Mouse (Mus musculus): ENCODE results near the gene Nav2. TPM values are rescaled to one million over a fixed set of nuclear protein-coding genes. Genes with fewer than 3 reads are reported as not detected.
A peak's percentile ranks its signal among the peaks of the same experiment; 100 is the strongest.

Gene Nav2
- polyA plus RNA-seq, 1 experiment: 28.3 TPM

DNA sequence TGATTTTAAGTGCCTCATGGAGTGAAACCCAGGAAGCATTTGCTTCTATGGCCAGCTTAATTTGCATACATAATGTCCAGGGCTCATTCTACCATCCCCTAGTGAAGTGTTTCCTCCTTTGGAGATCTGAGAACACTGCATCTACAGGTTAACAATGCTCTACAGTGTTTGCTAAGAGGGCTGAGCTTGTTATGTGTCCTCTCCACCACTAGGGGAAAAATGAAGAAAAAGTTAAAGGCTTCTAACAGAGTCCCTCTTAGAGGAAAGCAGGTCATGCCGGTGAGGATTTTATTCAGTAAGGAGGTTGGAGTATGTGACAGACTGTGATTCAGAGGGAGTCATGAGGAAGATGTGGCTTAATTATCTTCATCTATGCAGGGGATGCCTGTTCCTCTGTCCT lies 103.5 kb downstream of the Nav2 start:
- TF ChIP-seq POLR2A (IDR thresholded peaks at IDR 0.05; ENCODE audit: borderline replicate concordance, extremely low read depth, insufficient read depth, insufficient read length, poor library complexity, severe bottlenecking) (no peak), CTCF (IDR thresholded peaks at IDR 0.05; ENCODE audit: borderline replicate concordance, extremely low read depth, insufficient read depth, insufficient read length) (no peak; the same call in 1 of the 2 replicates)
- no peak for DNase-seq (ENCODE audit: low read depth)

DNA sequence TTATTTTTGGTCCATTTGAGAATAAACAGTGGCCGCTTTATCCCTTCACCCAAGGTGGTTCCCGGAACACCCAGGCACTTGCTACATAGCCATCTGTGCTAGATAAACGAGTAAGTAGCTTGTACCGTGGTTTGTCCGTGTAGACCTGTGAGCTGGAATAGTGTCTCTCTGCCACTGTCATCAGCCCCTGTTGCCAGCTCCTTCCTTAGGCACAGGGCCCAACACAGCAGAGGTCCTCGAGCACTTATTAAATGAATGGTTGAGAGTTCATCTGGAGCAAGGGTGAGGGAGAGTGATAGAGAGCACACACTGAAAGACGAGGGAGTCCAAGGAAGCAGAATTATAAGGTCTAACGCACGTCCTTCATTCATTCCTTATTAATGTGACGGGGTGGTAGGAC lies 106.0 kb downstream of the Nav2 start:
- no peak for DNase-seq (ENCODE audit: low read depth)

DNA sequence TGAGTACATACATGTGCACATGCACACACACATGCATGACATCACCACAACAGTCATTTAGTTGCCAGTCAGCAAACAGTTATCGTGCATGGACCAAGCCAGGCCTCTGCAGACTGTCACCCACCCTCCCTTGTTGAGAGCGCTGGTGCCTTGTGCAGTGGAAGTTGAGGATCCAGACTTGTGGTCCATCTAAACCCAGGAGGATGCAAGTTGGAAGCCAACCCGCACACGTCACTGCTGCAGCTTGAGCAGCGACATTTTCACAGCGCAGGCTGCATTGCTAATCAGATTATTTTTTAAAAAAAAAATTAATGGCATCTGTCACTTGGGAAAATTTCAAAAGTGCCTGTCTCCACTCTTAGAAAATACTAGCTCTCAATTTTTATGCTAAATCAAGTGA lies 106.8 kb downstream of the Nav2 start:
- DNase-seq (ENCODE audit: low read depth): peak; percentile 47
- TF ChIP-seq POLR2A (IDR thresholded peaks at IDR 0.05; ENCODE audit: borderline replicate concordance, extremely low read depth, insufficient read depth, insufficient read length, poor library complexity, severe bottlenecking) (no peak), CTCF (IDR thresholded peaks at IDR 0.05; ENCODE audit: borderline replicate concordance, extremely low read depth, insufficient read depth, insufficient read length) (no peak)

More for the DNA sequence above, 106.0 kb downstream of the Nav2 start:
- TF ChIP-seq CTCF (IDR thresholded peaks at IDR 0.05; ENCODE audit: borderline replicate concordance, extremely low read depth, insufficient read depth, insufficient read length) (no peak), POLR2A (IDR thresholded peaks at IDR 0.05; ENCODE audit: borderline replicate concordance, extremely low read depth, insufficient read depth, insufficient read length, poor library complexity, severe bottlenecking) (no peak)

DNA sequence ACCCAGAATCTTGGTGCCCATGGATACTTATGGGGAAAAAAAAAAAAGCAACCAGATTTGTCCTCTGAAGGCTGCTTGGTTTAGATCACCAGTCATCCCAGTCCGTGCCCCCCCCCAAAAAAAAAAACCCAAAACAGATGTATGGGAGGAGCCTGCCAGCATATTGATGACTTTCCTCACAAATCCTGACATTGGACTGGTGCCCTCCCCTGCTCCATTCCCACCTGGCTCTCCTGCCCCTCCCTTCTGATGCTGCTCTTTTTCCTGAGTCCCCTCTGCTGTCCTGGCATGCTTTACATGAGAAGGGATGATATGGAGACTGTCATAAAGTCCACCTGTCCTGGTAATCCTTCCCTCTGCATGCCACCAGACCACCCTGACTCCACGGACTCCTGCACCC lies 107.6 kb downstream of the Nav2 start:
- TF ChIP-seq POLR2A (IDR thresholded peaks at IDR 0.05; ENCODE audit: borderline replicate concordance, extremely low read depth, insufficient read depth, insufficient read length, poor library complexity, severe bottlenecking) (no peak), CTCF (IDR thresholded peaks at IDR 0.05; ENCODE audit: borderline replicate concordance, extremely low read depth, insufficient read depth, insufficient read length) (no peak)
- DNase-seq (ENCODE audit: low read depth): peak; percentile 48

DNA sequence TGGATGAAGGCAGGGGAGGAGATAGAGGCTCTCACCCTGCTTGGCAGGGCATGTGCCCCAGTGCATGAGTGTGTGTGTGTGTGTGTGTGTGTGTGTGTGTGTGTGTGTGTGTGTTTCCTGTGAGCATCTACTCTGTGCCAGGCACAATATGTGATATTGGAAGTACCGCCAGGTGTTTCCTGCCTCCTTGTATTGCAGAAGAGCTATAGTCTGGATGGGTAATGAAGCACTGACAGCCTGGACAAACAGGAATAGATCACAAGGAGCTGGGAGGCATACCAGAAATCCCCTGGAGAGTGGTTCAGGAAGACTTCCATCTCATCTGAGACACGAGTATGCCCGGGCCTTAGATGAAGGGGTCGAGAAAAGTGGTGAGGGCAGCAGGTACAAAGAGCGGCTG lies 109.3 kb downstream of the Nav2 start:
- no peak for DNase-seq (ENCODE audit: low read depth)
- no peak for TF ChIP-seq POLR2A (IDR thresholded peaks at IDR 0.05; ENCODE audit: borderline replicate concordance, extremely low read depth, insufficient read depth, insufficient read length, poor library complexity, severe bottlenecking)
- TF ChIP-seq CTCF (IDR thresholded peaks at IDR 0.05; ENCODE audit: borderline replicate concordance, extremely low read depth, insufficient read depth, insufficient read length): no peak

DNA sequence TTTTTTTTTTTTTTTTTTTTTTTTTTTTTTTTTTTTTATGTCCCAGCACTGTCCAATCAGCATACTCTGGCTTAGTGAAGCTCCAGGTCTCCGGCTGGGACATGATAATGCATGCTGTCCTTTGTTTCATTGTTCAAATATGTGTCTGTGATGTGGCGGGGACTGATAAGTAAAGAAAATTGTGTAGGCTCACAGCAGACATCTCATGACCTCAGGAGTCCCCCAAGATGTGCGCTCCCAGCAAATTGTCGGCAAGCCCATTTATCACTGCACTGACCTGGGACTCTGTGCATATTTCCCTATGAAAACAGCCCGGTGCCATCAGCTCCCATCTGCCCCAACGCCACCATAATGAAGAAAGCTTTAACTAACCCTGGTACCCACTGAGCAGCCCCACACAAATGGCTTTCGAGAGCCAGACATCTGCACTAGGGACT lies 110.0 kb downstream of the Nav2 start:
- TF ChIP-seq CTCF (IDR thresholded peaks at IDR 0.05; ENCODE audit: borderline replicate concordance, extremely low read depth, insufficient read depth, insufficient read length): no peak
- no peak for TF ChIP-seq POLR2A (IDR thresholded peaks at IDR 0.05; ENCODE audit: borderline replicate concordance, extremely low read depth, insufficient read depth, insufficient read length, poor library complexity, severe bottlenecking)
- DNase-seq (ENCODE audit: low read depth): peak; percentile 67

DNA sequence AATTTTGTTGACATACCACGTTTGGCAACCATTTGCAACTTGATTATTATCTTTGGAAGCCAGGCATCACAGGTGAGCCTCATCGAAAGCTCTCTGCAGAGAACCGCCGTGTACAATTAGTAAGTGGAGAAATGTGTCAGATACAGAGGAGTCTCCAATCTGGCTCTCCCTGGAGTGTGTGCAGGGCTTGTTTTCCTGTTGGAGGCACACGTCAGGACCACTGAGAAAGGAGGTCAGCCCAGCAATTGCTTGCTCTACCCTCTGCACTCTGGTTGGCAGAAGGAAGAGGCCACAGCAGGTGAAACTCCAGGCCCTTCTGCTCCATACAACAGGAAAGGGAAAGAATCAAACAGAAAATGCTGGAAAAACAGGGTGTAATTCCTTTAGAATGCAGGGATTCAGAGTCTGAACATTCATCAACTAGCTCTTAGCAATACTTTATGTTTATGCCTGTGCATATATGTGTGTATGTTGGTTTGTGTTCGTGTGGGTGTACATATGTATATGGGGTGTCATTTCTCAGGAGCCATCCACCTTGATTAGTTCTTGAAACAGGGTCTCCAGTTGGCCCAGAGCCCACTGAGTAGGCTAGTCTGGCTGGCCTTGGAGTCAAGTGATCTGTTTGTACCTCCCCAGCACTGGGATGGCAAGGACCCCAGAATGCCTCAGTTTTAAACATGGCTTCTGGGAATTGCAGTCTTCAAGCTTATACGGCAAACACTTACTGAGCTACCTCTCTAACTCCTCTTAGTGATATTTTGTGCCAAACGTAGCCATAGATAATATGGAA lies 116.7 kb downstream of the Nav2 start:
- no peak for DNase-seq (ENCODE audit: low read depth)
- TF ChIP-seq CTCF (IDR thresholded peaks at IDR 0.05; ENCODE audit: borderline replicate concordance, extremely low read depth, insufficient read depth, insufficient read length) (no peak), POLR2A (IDR thresholded peaks at IDR 0.05; ENCODE audit: borderline replicate concordance, extremely low read depth, insufficient read depth, insufficient read length, poor library complexity, severe bottlenecking) (no peak)

DNA sequence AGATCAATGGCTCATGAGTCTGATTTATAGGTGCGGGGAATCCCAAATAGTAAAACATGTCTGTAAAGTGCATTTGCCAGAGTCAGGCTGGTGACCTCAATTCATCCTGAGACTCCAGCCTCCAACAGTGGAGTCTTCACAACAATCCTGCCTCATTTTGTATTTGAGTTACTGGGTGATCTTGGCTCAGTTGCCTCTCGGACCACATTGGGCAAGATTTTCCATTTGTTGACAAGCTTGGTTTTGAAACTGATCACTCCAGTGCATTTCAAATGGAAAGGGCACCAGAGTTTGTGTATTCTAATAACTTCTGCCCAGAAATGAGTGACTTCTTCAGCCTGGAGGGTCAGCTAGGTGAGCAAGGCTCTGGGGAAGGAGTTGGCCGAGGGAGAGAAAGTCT lies 117.5 kb downstream of the Nav2 start:
- TF ChIP-seq POLR2A (IDR thresholded peaks at IDR 0.05; ENCODE audit: borderline replicate concordance, extremely low read depth, insufficient read depth, insufficient read length, poor library complexity, severe bottlenecking) (no peak), CTCF (IDR thresholded peaks at IDR 0.05; ENCODE audit: borderline replicate concordance, extremely low read depth, insufficient read depth, insufficient read length) (no peak)
- no peak for DNase-seq (ENCODE audit: low read depth)

DNA sequence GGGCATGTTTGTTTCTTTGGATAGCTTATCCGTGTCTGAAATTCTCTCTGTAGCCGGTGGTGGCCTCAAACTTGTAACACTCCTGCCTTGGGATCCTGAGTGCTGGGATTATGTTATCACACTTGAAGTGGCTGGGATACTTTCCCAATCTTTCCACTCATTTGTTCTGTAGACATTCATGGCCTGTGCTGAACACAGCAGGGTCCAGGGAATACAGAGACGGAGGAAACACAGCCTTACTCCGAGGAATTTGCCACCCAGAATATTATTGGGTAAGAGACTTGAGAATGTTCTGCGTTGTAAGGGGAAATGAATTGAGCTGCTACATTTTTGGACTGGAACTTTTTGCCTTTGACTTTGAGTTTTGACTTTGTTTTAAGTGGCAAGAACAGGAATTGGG lies 118.0 kb downstream of the Nav2 start:
- TF ChIP-seq CTCF (IDR thresholded peaks at IDR 0.05; ENCODE audit: borderline replicate concordance, extremely low read depth, insufficient read depth, insufficient read length): no peak
- TF ChIP-seq POLR2A (IDR thresholded peaks at IDR 0.05; ENCODE audit: borderline replicate concordance, extremely low read depth, insufficient read depth, insufficient read length, poor library complexity, severe bottlenecking): no peak
- no peak for DNase-seq (ENCODE audit: low read depth)

DNA sequence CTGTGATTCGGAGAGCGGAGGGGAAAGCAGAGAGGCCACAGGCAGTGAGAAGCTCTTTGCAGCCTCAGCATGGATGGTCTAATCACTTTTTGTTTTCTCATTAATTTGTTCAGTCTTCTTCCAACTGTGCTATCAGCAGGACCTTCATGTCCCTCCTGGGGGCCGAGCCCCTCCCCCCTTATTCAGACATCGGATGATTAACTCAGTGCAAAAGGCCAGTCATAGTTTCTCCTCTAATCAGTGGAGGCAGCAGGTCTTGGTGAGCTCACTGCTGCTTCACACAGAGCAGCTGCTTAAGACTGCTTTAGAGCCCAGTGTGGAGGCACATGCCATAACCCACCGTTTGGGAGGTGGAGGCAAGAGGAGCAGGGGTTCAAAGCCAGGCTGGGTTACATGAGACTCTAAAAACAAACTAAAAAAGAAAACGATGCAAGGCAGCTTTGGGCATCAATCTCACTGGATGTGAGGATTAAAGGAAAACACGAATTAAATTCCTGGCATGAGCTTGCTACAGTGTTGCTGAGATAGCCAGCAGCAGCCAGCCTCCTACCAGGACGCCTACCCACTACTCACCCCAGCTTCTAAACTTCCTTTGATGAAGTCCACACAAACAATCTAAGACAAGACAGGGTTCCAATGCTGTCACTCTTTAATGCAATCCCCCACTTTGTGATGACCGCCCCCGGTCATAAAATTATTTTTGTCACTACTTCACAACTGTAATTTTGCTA lies 120.9 kb downstream of the Nav2 start:
- peak; percentile 54 for DNase-seq (ENCODE audit: low read depth)
- no peak for TF ChIP-seq CTCF (IDR thresholded peaks at IDR 0.05; ENCODE audit: borderline replicate concordance, extremely low read depth, insufficient read depth, insufficient read length)
- no peak for TF ChIP-seq POLR2A (IDR thresholded peaks at IDR 0.05; ENCODE audit: borderline replicate concordance, extremely low read depth, insufficient read depth, insufficient read length, poor library complexity, severe bottlenecking)

DNA sequence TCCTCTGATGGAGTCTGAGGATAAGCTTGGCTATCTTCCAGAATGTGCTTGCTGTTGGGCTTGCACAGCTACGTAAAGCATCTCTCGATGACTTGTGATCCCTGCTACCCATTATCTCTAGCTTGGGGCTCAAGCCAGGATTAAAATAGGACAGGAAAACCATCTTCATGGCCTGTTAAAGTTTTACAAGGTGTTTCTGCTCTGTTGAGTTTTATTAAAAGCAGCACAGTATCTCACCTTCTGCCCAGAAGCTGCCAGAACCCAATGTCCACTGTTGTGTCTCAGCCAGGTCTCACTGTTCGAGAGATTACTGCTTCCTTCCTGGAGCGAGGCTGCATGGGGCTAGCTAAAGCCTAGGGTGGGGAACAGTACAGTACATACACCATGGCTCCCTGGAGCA lies 123.7 kb downstream of the Nav2 start:
- no peak for DNase-seq (ENCODE audit: low read depth)
- TF ChIP-seq CTCF (IDR thresholded peaks at IDR 0.05; ENCODE audit: borderline replicate concordance, extremely low read depth, insufficient read depth, insufficient read length) (no peak), POLR2A (IDR thresholded peaks at IDR 0.05; ENCODE audit: borderline replicate concordance, extremely low read depth, insufficient read depth, insufficient read length, poor library complexity, severe bottlenecking) (no peak)
